Mouse (Mus musculus): ENCODE data around the gene Usp40. TPM values are rescaled to one million over a fixed set of nuclear protein-coding genes. Genes with fewer than 3 reads are reported as not detected.
A peak's percentile ranks its signal among the peaks of the same experiment; 100 is the strongest.

Usp40 gene
- polyA plus RNA-seq, 1 experiment from 2014 or later, result 16.3 TPM

GRCm38 (mm10) chr1:87935546-87935945 lies 72.8 kb downstream of the Usp40 start:
- TF ChIP-seq CTCF (IDR thresholded peaks at IDR 0.05) (no peak), EP300 (IDR thresholded peaks at IDR 0.05) (no peak)
- Histone ChIP-seq H3K36me3 (ENCODE audit: insufficient read depth, low read length) (peaks cover 35% of the 10 kb centered on the region), H3K9me3 (ENCODE audit: low read length) (no peaks in the 10 kb centered on the region), H3K27ac (ENCODE audit: low read length) (no peak overlapping the region), H3K27me3 (replicated peaks; ENCODE audit: insufficient read depth, low read length) (no peaks in the 10 kb centered on the region), H3K4me1 (ENCODE audit: insufficient read depth, low read depth, low read length) (no peaks in the 10 kb centered on the region), H3K9ac (replicated peaks; ENCODE audit: low read depth) (no peak overlapping the region), H3K4me3 (ENCODE audit: low read depth, low read length) (no peak overlapping the region), H3K4me2 (replicated peaks; ENCODE audit: low read depth, low read length) (no peak overlapping the region)
- 77% methylated on average over 2 of the region's 2 CpGs for WGBS
- no peak for DNase-seq (ENCODE audit: low spot score)
- no peak for ATAC-seq

- Histone ChIP-seq H3K27ac (ENCODE audit: low read length) (no peak overlapping the region), H3K9ac (replicated peaks; ENCODE audit: low read depth) (no peak overlapping the region), H3K36me3 (ENCODE audit: insufficient read depth, low read length) (peaks cover 35% of the 10 kb centered on the region), H3K9me3 (ENCODE audit: low read length) (no peaks in the 10 kb centered on the region), H3K4me3 (ENCODE audit: low read depth, low read length) (no peak overlapping the region), H3K27me3 (replicated peaks; ENCODE audit: insufficient read depth, low read length) (no peaks in the 10 kb centered on the region), H3K4me1 (ENCODE audit: insufficient read depth, low read depth, low read length) (no peaks in the 10 kb centered on the region), H3K4me2 (replicated peaks; ENCODE audit: low read depth, low read length) (no peak overlapping the region)
- no peak for ATAC-seq
- TF ChIP-seq EP300 (IDR thresholded peaks at IDR 0.05) (no peak), CTCF (IDR thresholded peaks at IDR 0.05) (no peak)
- 90% methylated on average over 9 of the region's 9 CpGs for WGBS
- DNase-seq (ENCODE audit: low spot score), result no peak
Observed at GRCm38 (mm10) chr1:87935095-87935494, 73.3 kb downstream of the Usp40 start.

- no peak for DNase-seq (ENCODE audit: low spot score)
Observed at GRCm38 (mm10) chr1:87933051-87933450, 75.3 kb downstream of the Usp40 start.

GRCm38 (mm10) chr1:87929730-87930129 lies 78.6 kb downstream of the Usp40 start:
- peaks cover 28% of the 10 kb centered on the region for H3K36me3 ChIP-seq (ENCODE audit: insufficient read depth, low read length)
- TF ChIP-seq EP300 (IDR thresholded peaks at IDR 0.05) (no peak), CTCF (IDR thresholded peaks at IDR 0.05) (no peak)
- no peaks in the 10 kb centered on the region for H3K9me3 ChIP-seq (ENCODE audit: low read length)
- no peak overlapping the region for H3K9ac ChIP-seq (replicated peaks; ENCODE audit: low read depth)
- H3K4me2 ChIP-seq (replicated peaks; ENCODE audit: low read depth, low read length), result no peak overlapping the region
- H3K27me3 ChIP-seq (replicated peaks; ENCODE audit: insufficient read depth, low read length), result no peaks in the 10 kb centered on the region
- 69% methylated on average over 5 of the region's 5 CpGs for WGBS
- H3K4me1 ChIP-seq (ENCODE audit: insufficient read depth, low read depth, low read length), result no peaks in the 10 kb centered on the region
- DNase-seq (ENCODE audit: low spot score) (no peak), ATAC-seq (no peak)
- H3K4me3 ChIP-seq (ENCODE audit: low read depth, low read length), result no peak overlapping the region
- H3K27ac ChIP-seq (ENCODE audit: low read length), result no peak overlapping the region

More at GRCm38 (mm10) chr1:87933051-87933450, 75.3 kb downstream of the Usp40 start:
- Histone ChIP-seq H3K36me3 (ENCODE audit: insufficient read depth, low read length) (peaks cover 27% of the 10 kb centered on the region), H3K4me1 (ENCODE audit: insufficient read depth, low read depth, low read length) (no peaks in the 10 kb centered on the region), H3K27me3 (replicated peaks; ENCODE audit: insufficient read depth, low read length) (no peaks in the 10 kb centered on the region), H3K4me2 (replicated peaks; ENCODE audit: low read depth, low read length) (no peak overlapping the region), H3K9me3 (ENCODE audit: low read length) (no peaks in the 10 kb centered on the region), H3K27ac (ENCODE audit: low read length) (no peak overlapping the region), H3K9ac (replicated peaks; ENCODE audit: low read depth) (no peak overlapping the region), H3K4me3 (ENCODE audit: low read depth, low read length) (no peak overlapping the region)
- WGBS, result 72% methylated on average over 5 of the region's 5 CpGs
- 0 out of 2 replicates have a peak, but pooled peaks have one; percentile 25 for ATAC-seq
- TF ChIP-seq CTCF (IDR thresholded peaks at IDR 0.05) (no peak), EP300 (IDR thresholded peaks at IDR 0.05) (no peak)

GRCm38 (mm10) chr1:87924888-87925287 lies 83.5 kb downstream of the Usp40 start:
- H3K36me3 ChIP-seq (ENCODE audit: insufficient read depth, low read length), result peaks cover 31% of the 10 kb centered on the region; the same call in 1 of the 2 replicates
- WGBS, result 84% methylated on average over 4 of the region's 4 CpGs
- no peak overlapping the region for H3K9ac ChIP-seq (replicated peaks; ENCODE audit: low read depth)
- no peaks in the 10 kb centered on the region for H3K9me3 ChIP-seq (ENCODE audit: low read length)
- no peak overlapping the region for H3K4me3 ChIP-seq (ENCODE audit: low read depth, low read length)
- H3K27ac ChIP-seq (ENCODE audit: low read length), result no peak overlapping the region
- H3K4me1 ChIP-seq (ENCODE audit: insufficient read depth, low read depth, low read length), result no peaks in the 10 kb centered on the region
- no peak for TF ChIP-seq CTCF (IDR thresholded peaks at IDR 0.05)
- TF ChIP-seq EP300 (IDR thresholded peaks at IDR 0.05), result no peak
- H3K27me3 ChIP-seq (replicated peaks; ENCODE audit: insufficient read depth, low read length), result no peaks in the 10 kb centered on the region
- no peak for ATAC-seq
- H3K4me2 ChIP-seq (replicated peaks; ENCODE audit: low read depth, low read length), result no peak overlapping the region
- DNase-seq (ENCODE audit: low spot score), result no peak

- H3K4me2 ChIP-seq (replicated peaks; ENCODE audit: low read depth, low read length), result no peak overlapping the region
- H3K27me3 ChIP-seq (replicated peaks; ENCODE audit: insufficient read depth, low read length), result no peaks in the 10 kb centered on the region
- H3K4me3 ChIP-seq (ENCODE audit: low read depth, low read length), result no peak overlapping the region
- H3K9ac ChIP-seq (replicated peaks; ENCODE audit: low read depth), result no peak overlapping the region
- peaks cover 37% of the 10 kb centered on the region for H3K36me3 ChIP-seq (ENCODE audit: insufficient read depth, low read length)
- TF ChIP-seq CTCF (IDR thresholded peaks at IDR 0.05), result peak; percentile 79
- no peak for TF ChIP-seq EP300 (IDR thresholded peaks at IDR 0.05)
- DNase-seq (ENCODE audit: low spot score) (peak; percentile 72), ATAC-seq (peak; percentile 62)
- 27% methylated on average over 1 of the region's 1 CpGs for WGBS
- H3K9me3 ChIP-seq (ENCODE audit: low read length), result no peaks in the 10 kb centered on the region
- H3K4me1 ChIP-seq (ENCODE audit: insufficient read depth, low read depth, low read length), result no peaks in the 10 kb centered on the region
- no peak overlapping the region for H3K27ac ChIP-seq (ENCODE audit: low read length)
Observed at GRCm38 (mm10) chr1:87922666-87923065, 85.7 kb downstream of the Usp40 start.

Measured in lung, postnatal 0 days (tissue).